Mouse (Mus musculus): ENCODE data around the gene Trim38. TPM values are rescaled to one million over a fixed set of nuclear protein-coding genes. Genes with fewer than 3 reads are reported as not detected.

The Trim38 gene
- total and polyA plus RNA-seq, 2 experiments from 2014 or later = not detected

DNA sequence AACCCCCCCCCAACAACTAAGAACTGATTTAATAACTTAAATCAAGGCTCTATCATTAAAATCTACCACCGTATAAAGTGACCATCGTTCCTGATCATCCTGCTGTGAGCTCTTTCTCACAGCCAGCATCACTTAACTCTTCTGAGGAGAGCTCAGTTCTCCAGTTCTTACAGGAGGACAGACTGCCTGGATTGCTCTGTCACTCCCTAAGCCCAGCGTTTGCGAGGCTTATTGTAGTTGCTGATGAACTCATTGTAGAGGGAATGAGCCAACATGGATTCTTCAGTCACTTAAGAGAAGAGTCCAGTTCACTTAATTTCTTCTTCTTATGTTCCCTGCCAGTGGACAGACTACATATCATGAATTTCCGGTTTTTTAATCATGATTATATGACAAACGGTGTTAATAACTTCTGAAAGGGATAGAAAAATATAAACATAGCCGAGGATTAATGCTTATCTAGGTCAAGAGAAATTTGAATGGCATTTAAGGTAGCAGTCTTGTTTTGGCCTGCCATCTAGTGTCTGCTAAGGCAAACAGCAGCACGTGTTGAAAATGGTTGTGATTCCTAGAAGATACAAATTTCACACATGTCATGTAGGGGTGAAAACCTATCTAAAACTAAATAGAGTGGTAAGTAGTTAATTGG, 37.4 kb upstream of the Trim38 start:
- 23% methylated on average over 8 of the region's 8 CpGs for WGBS
- DNase-seq (ENCODE audit: low spot score) (peak; percentile 72), ATAC-seq (0 out of 2 replicates have a peak, but pooled peaks have one; percentile 49)
- Histone ChIP-seq H3K4me3 (ENCODE audit: low read length) (no peak overlapping the region), H3K4me1 (ENCODE audit: insufficient read depth, low read length) (no peaks in the 10 kb centered on the region), H3K4me2 (ENCODE audit: low read depth, low read length) (no peak overlapping the region), H3K9ac (replicated peaks; ENCODE audit: low read length) (no peak overlapping the region), H3K36me3 (ENCODE audit: insufficient read depth, low read length) (no peaks in the 10 kb centered on the region), H3K9me3 (ENCODE audit: low read length) (no peaks in the 10 kb centered on the region), H3K27me3 (ENCODE audit: insufficient read depth, low read length) (no peaks in the 10 kb centered on the region), H3K27ac (no peak overlapping the region)
- TF ChIP-seq CTCF (IDR thresholded peaks at IDR 0.05; ENCODE audit: low read depth) = peak; percentile 88

DNA sequence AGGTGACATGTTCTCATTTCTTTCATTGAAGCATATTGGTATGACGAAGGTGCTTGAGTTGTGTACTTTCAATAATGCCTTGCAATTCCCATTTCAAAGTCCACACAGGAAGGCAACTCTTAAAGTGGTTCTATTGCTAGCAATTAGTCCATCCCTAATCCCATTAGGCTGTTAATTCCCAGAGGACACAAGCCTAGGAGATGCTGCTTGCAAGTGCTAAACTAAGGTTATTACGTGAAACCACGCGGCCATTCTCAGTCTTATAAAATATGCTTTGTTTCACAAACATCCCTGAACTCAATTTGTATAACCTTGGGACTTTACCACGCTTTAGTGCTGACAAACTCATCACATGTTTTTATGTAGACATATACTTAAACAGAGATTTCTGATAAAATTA, 32.6 kb upstream of the Trim38 start:
- Histone ChIP-seq H3K9ac (replicated peaks; ENCODE audit: low read length) (no peak overlapping the region), H3K27ac (no peak overlapping the region), H3K4me3 (ENCODE audit: low read length) (no peak overlapping the region), H3K27me3 (ENCODE audit: insufficient read depth, low read length) (no peaks in the 10 kb centered on the region), H3K36me3 (ENCODE audit: insufficient read depth, low read length) (no peaks in the 10 kb centered on the region), H3K9me3 (ENCODE audit: low read length) (no peaks in the 10 kb centered on the region), H3K4me1 (ENCODE audit: insufficient read depth, low read length) (peaks cover 6% of the 10 kb centered on the region; the same call in 1 of the 2 replicates), H3K4me2 (ENCODE audit: low read depth, low read length) (no peak overlapping the region)
- DNase-seq (ENCODE audit: low spot score) (no peak), ATAC-seq (no peak)
- no peak for TF ChIP-seq CTCF (IDR thresholded peaks at IDR 0.05; ENCODE audit: low read depth)
- WGBS = 88% methylated on average over 5 of the region's 5 CpGs

DNA sequence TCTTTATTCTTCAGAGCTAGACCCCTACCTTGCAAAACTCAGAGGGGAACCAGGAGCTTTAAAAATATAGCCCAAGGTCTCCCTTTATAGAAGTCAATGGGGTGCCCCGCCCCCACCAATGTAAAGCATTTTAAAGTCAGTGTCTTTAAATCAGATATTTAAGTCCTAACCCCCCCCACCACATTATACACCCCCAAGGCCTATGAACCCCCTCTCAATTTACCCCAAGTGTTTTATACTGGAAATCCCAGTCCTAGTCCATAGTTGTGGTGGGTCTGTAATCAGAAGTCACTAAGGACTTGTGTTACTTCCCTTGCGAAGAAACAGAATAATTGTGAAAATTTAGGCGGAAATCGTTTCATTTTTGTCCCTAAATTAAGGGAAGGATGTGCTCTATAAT, 31.7 kb upstream of the Trim38 start:
- Histone ChIP-seq H3K9me3 (ENCODE audit: low read length) (no peaks in the 10 kb centered on the region), H3K9ac (replicated peaks; ENCODE audit: low read length) (peak overlapping the region; percentile 74; the same call in 1 of the 2 replicates), H3K4me2 (ENCODE audit: low read depth, low read length) (peak overlapping the region; percentile 98), H3K27me3 (ENCODE audit: insufficient read depth, low read length) (no peaks in the 10 kb centered on the region), H3K27ac (peak overlapping the region; percentile 94), H3K4me1 (ENCODE audit: insufficient read depth, low read length) (peaks cover 6% of the 10 kb centered on the region; the same call in 1 of the 2 replicates), H3K36me3 (ENCODE audit: insufficient read depth, low read length) (no peaks in the 10 kb centered on the region), H3K4me3 (ENCODE audit: low read length) (peak overlapping the region; percentile 52; the same call in 1 of the 2 replicates)
- ATAC-seq (no peak), DNase-seq (ENCODE audit: low spot score) (no peak)
- WGBS = 25% methylated on average over 4 of the region's 4 CpGs
- no peak for TF ChIP-seq CTCF (IDR thresholded peaks at IDR 0.05; ENCODE audit: low read depth)

DNA sequence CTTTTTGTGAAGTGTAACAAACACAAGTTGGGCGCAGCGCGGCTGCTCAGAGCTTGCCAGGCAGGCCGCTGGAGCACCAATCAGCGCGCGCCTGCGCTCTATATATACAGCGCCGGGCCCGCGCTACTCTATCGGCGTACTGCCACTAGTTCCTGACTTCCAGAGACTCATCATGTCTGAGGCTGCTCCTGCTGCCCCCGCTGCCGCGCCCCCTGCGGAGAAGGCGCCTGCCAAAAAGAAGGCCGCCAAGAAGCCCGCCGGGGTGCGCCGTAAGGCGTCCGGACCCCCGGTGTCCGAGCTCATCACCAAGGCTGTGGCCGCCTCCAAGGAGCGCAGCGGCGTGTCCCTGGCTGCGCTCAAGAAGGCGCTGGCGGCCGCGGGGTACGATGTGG, 31.0 kb upstream of the Trim38 start, which contains the start of gene Hist1h1c:
Gene Hist1h1c, plus strand, starts transcription at position 132 of the 392 bp plus-strand sequence.
- Histone ChIP-seq H3K27me3 (ENCODE audit: insufficient read depth, low read length) (no peaks in the 10 kb centered on the region), H3K9me3 (ENCODE audit: low read length) (no peaks in the 10 kb centered on the region), H3K27ac (peak within 1 kb of the TSS; percentile 94), H3K36me3 (ENCODE audit: insufficient read depth, low read length) (no peaks in the 10 kb centered on the region), H3K4me2 (ENCODE audit: low read depth, low read length) (peak within 1 kb of the TSS; percentile 98), H3K9ac (replicated peaks; ENCODE audit: low read length) (peak within 1 kb of the TSS; percentile 74), H3K4me1 (ENCODE audit: insufficient read depth, low read length) (peaks cover 6% of the 10 kb centered on the region; the same call in 1 of the 2 replicates), H3K4me3 (ENCODE audit: low read length) (peak within 1 kb of the TSS; percentile 52)
- WGBS = under 1% methylated on average over 33 of the region's 38 CpGs
- DNase-seq (ENCODE audit: low spot score) (peak; percentile 93), ATAC-seq (peak; percentile 95)
- no peak for TF ChIP-seq CTCF (IDR thresholded peaks at IDR 0.05; ENCODE audit: low read depth)

DNA sequence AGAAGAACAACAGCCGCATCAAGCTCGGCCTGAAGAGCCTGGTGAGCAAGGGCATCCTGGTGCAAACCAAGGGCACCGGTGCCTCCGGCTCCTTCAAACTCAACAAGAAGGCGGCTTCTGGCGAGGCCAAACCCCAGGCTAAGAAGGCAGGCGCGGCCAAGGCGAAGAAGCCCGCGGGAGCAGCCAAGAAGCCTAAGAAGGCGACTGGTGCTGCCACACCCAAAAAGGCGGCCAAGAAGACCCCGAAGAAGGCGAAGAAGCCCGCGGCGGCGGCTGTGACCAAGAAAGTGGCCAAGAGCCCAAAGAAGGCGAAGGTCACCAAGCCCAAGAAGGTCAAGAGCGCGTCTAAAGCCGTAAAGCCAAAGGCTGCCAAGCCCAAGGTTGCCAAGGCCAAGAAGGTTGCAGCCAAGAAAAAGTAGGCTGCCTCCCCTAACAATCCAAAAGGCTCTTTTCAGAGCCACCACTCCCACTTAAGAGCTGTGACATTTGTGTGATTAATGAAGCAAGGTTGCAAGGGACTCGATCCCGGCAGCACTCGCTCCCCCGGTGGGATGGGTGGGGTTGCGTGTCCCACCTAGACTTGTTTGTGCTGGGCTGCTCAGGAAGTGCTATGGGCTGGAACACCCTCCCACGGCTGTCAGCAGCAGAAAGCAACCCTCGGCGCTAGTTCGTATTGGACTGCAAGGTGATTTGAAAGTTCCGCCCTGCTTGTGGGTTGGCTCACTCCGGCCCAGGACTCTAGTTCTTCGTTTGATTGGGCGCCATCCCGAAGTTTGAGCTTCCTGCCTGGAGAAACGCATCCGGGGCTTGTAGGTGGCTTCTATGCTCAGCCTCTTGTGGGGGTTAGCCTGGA, 30.4 kb upstream of the Trim38 start:
- H3K27me3 ChIP-seq (ENCODE audit: insufficient read depth, low read length) = no peaks in the 10 kb centered on the region
- peaks cover 6% of the 10 kb centered on the region; the same call in 1 of the 2 replicates for H3K4me1 ChIP-seq (ENCODE audit: insufficient read depth, low read length)
- peak overlapping the region; percentile 74 for H3K9ac ChIP-seq (replicated peaks; ENCODE audit: low read length)
- no peaks in the 10 kb centered on the region for H3K36me3 ChIP-seq (ENCODE audit: insufficient read depth, low read length)
- peak overlapping the region; percentile 94 for H3K27ac ChIP-seq
- WGBS = under 1% methylated on average over 39 of the region's 39 CpGs
- DNase-seq (ENCODE audit: low spot score) (peak; percentile 97), ATAC-seq (peak; percentile 93)
- H3K9me3 ChIP-seq (ENCODE audit: low read length) = no peaks in the 10 kb centered on the region
- peak overlapping the region; percentile 52 for H3K4me3 ChIP-seq (ENCODE audit: low read length)
- no peak for TF ChIP-seq CTCF (IDR thresholded peaks at IDR 0.05; ENCODE audit: low read depth)
- peak overlapping the region; percentile 98 for H3K4me2 ChIP-seq (ENCODE audit: low read depth, low read length)

DNA sequence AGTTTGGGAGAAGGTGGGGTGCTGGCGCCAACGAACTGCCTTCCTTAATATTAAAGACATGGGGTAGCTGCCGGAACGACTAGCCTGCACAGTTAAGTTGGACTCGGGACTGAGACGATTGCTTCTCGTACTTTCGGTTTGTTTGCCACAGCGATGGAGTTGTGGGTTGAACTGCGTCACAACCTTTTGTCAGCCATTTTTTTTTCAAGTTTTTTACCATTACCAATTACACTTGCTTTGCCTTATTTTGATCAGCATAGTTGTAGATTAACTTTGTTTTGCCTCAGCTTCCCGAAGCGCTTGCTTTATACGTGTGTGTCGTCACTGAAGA, 29.8 kb upstream of the Trim38 start:
- no peak for DNase-seq (ENCODE audit: low spot score)
- Histone ChIP-seq H3K27ac (peak overlapping the region; percentile 94), H3K4me1 (ENCODE audit: insufficient read depth, low read length) (peaks cover 6% of the 10 kb centered on the region; the same call in 1 of the 2 replicates), H3K9me3 (ENCODE audit: low read length) (no peaks in the 10 kb centered on the region), H3K4me2 (ENCODE audit: low read depth, low read length) (peak overlapping the region; percentile 98), H3K9ac (replicated peaks; ENCODE audit: low read length) (peak overlapping the region; percentile 74), H3K36me3 (ENCODE audit: insufficient read depth, low read length) (no peaks in the 10 kb centered on the region), H3K4me3 (ENCODE audit: low read length) (peak overlapping the region; percentile 52), H3K27me3 (ENCODE audit: insufficient read depth, low read length) (no peaks in the 10 kb centered on the region)
- TF ChIP-seq CTCF (IDR thresholded peaks at IDR 0.05; ENCODE audit: low read depth) = no peak
- no peak for ATAC-seq
- under 1% methylated on average over 14 of the region's 14 CpGs for WGBS

Measured in hindbrain, postnatal 0 days (tissue).